Mouse (Mus musculus): ENCODE results near the gene Arhgef1. TPM values are rescaled to one million over a fixed set of nuclear protein-coding genes. Genes with fewer than 3 reads are reported as not detected.

Arhgef1 gene
- polyA plus RNA-seq, 1 experiment from 2014 or later, result 47.0 TPM

DNA sequence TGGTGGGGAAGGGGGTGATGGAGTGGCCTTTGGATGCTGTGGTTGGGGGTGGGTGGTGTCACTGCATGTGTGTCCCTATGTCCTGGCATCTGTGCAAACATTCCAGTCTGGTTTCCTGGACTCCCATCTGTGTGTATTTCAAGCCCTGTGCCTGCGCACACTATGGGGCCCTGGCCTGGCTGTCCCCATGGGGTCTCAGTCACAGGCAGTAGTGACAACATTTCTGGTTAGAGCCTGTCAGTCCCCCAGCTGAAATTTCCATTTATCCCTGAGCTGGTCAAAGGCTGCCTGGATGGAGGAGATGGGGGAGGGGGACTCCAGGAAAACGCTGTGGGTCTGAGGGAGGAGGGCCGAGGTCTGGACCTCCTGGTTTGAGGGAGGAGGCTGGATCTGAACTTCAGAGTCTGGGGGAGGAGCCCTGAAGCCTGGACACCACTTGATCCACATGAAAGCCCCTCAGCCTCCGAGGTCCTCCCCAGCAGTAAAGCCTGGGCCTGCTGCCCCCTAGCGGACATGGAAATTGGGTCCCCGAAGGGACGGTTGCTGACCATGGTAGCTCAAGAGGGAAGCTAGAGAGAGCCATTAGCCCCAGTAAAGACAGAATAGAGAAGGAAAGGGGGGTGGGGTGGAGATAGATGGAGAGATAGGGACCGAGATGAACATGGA is 47.4 kb downstream of the Arhgef1 start:
- Histone ChIP-seq H3K4me2 (ENCODE audit: low read length) (no peak overlapping the region), H3K9me3 (ENCODE audit: control insufficient read depth, low read length) (no peaks in the 10 kb centered on the region), H3K9ac (ENCODE audit: low read depth, low read length) (no peak overlapping the region), H3K36me3 (ENCODE audit: control insufficient read depth, insufficient read depth, low read length) (no peaks in the 10 kb centered on the region), H3K4me1 (ENCODE audit: control insufficient read depth, insufficient read depth, low read depth, low read length) (peaks cover 23% of the 10 kb centered on the region), H3K27me3 (replicated peaks; ENCODE audit: control insufficient read depth, insufficient read depth, low read length) (peaks cover 64% of the 10 kb centered on the region), H3K27ac (ENCODE audit: low read depth, low read length) (no peak overlapping the region), H3K4me3 (ENCODE audit: low read length) (no peak overlapping the region)
- peak; percentile 19; the same call in 1 of the 2 replicates for ATAC-seq
- under 1% methylated on average over 8 of the region's 8 CpGs for WGBS

DNA sequence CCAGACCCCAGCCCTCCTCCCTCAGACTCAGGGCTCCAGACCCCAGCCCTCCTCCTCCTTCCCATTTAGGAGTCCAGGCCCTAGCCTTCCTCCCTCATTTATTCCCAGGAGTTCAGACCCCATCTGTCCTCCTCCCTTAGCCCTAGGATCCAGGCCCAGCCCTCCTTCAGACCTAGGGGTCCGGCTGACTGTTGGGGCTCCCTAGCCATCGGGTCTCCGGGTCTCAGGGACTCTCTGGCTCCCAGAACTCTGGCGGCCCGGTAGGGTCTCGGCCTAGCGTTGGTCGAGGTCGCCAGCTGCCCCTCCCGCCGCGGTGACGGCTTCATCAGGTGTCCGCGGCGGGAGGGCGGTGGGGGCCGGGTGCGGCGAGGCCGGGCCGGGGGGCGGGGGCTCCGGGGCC is 51.3 kb downstream of the Arhgef1 start:
- Histone ChIP-seq H3K4me3 (ENCODE audit: low read length) (peak overlapping the region; percentile 38), H3K4me2 (ENCODE audit: low read length) (peak overlapping the region; percentile 66), H3K9me3 (ENCODE audit: control insufficient read depth, low read length) (no peaks in the 10 kb centered on the region), H3K36me3 (ENCODE audit: control insufficient read depth, insufficient read depth, low read length) (no peaks in the 10 kb centered on the region; the same call in 1 of the 2 replicates), H3K4me1 (ENCODE audit: control insufficient read depth, insufficient read depth, low read depth, low read length) (peaks cover 22% of the 10 kb centered on the region), H3K27ac (ENCODE audit: low read depth, low read length) (no peak overlapping the region), H3K27me3 (replicated peaks; ENCODE audit: control insufficient read depth, insufficient read depth, low read length) (peaks cover 44% of the 10 kb centered on the region), H3K9ac (ENCODE audit: low read depth, low read length) (peak overlapping the region; percentile 56)
- 0 out of 2 replicates have a peak, but pooled peaks have one; percentile 6 for ATAC-seq
- under 1% methylated on average over 23 of the region's 24 CpGs for WGBS

DNA sequence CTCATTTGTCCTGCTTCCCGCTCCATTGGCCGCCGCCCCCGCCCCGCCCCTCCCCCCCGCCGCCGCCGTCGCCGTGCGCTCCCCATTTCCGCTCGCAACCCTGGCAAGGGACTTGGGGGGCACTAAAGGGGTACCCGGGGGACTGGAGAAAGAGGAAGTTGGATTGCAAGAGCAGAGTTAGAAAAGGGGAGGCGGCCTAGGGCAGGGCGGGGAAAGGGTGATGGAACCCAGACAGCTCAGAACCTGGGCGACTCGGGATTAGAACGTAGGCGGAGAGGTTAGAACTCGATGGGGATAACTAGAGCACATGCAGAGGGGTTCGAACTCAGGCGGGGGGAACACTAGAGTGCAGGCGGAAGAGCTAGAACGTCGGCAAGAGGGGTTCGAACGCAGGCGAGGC is 51.7 kb downstream of the Arhgef1 start:
- H3K9me3 ChIP-seq (ENCODE audit: control insufficient read depth, low read length), result no peaks in the 10 kb centered on the region
- H3K4me1 ChIP-seq (ENCODE audit: control insufficient read depth, insufficient read depth, low read depth, low read length), result peaks cover 18% of the 10 kb centered on the region
- H3K36me3 ChIP-seq (ENCODE audit: control insufficient read depth, insufficient read depth, low read length), result no peaks in the 10 kb centered on the region; the same call in 1 of the 2 replicates
- H3K27me3 ChIP-seq (replicated peaks; ENCODE audit: control insufficient read depth, insufficient read depth, low read length), result peaks cover 40% of the 10 kb centered on the region
- H3K9ac ChIP-seq (ENCODE audit: low read depth, low read length), result peak overlapping the region; percentile 56
- 2% methylated on average over 28 of the region's 30 CpGs for WGBS
- H3K27ac ChIP-seq (ENCODE audit: low read depth, low read length), result no peak overlapping the region
- peak overlapping the region; percentile 38 for H3K4me3 ChIP-seq (ENCODE audit: low read length)
- peak overlapping the region; percentile 66 for H3K4me2 ChIP-seq (ENCODE audit: low read length)
- ATAC-seq, result no peak

DNA sequence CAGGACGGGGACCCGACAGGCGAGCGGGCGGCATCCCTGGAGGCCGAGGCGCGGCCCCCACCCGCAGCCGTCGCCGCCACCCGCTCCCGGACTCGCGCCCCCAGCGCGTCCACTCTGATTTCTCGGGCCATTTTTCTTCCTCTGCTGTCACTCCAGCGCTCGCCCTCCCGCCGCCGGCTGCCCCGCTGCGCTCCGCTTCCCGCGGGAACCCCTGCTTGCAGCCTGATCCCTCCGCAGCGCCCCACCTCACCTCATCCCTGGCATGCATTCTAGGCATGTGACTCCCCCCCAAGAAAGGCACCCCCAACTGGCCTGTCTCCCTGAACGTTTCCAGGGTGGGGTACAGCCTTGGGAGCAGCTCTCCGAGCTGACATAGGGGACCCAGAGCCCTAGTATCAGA is 52.5 kb downstream of the Arhgef1 start:
- ATAC-seq, result no peak
- H3K36me3 ChIP-seq (ENCODE audit: control insufficient read depth, insufficient read depth, low read length), result no peaks in the 10 kb centered on the region; the same call in 1 of the 2 replicates
- H3K27ac ChIP-seq (ENCODE audit: low read depth, low read length), result no peak overlapping the region
- 4% methylated on average over 25 of the region's 33 CpGs for WGBS
- peak overlapping the region; percentile 66 for H3K4me2 ChIP-seq (ENCODE audit: low read length)
- peaks cover 18% of the 10 kb centered on the region for H3K4me1 ChIP-seq (ENCODE audit: control insufficient read depth, insufficient read depth, low read depth, low read length)
- peak overlapping the region; percentile 38 for H3K4me3 ChIP-seq (ENCODE audit: low read length)
- no peaks in the 10 kb centered on the region for H3K9me3 ChIP-seq (ENCODE audit: control insufficient read depth, low read length)
- peaks cover 33% of the 10 kb centered on the region for H3K27me3 ChIP-seq (replicated peaks; ENCODE audit: control insufficient read depth, insufficient read depth, low read length)
- H3K9ac ChIP-seq (ENCODE audit: low read depth, low read length), result peak overlapping the region; percentile 53

DNA sequence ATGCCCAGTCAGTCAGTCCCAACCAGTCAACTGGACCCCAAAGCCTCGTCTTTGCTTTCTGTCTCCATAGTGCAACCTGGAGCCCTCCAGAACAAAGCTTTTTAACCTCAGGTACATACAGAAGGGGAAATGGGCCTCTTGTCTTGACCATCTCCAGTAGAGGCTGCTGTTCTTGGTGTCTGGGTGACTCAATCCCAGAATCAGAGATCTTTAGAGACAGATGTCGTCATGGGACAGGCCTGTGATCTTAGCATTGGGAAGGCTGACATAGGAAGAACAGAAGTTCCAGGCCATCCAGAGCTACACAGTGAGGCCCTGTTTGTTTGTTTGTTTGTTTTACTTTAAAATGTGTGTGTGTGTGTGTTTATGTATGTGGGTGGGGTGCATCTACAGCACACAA is 61.6 kb downstream of the Arhgef1 start:
- no peak overlapping the region for H3K27ac ChIP-seq (ENCODE audit: low read depth, low read length)
- no peak overlapping the region for H3K9ac ChIP-seq (ENCODE audit: low read depth, low read length)
- no peaks in the 10 kb centered on the region for H3K27me3 ChIP-seq (replicated peaks; ENCODE audit: control insufficient read depth, insufficient read depth, low read length)
- no peaks in the 10 kb centered on the region for H3K9me3 ChIP-seq (ENCODE audit: control insufficient read depth, low read length)
- no peaks in the 10 kb centered on the region; the same call in 1 of the 2 replicates for H3K36me3 ChIP-seq (ENCODE audit: control insufficient read depth, insufficient read depth, low read length)
- H3K4me1 ChIP-seq (ENCODE audit: control insufficient read depth, insufficient read depth, low read depth, low read length), result no peaks in the 10 kb centered on the region
- H3K4me3 ChIP-seq (ENCODE audit: low read length), result no peak overlapping the region
- no peak for ATAC-seq
- WGBS, result 77% methylated on average over 2 of the region's 2 CpGs
- no peak overlapping the region for H3K4me2 ChIP-seq (ENCODE audit: low read length)

DNA sequence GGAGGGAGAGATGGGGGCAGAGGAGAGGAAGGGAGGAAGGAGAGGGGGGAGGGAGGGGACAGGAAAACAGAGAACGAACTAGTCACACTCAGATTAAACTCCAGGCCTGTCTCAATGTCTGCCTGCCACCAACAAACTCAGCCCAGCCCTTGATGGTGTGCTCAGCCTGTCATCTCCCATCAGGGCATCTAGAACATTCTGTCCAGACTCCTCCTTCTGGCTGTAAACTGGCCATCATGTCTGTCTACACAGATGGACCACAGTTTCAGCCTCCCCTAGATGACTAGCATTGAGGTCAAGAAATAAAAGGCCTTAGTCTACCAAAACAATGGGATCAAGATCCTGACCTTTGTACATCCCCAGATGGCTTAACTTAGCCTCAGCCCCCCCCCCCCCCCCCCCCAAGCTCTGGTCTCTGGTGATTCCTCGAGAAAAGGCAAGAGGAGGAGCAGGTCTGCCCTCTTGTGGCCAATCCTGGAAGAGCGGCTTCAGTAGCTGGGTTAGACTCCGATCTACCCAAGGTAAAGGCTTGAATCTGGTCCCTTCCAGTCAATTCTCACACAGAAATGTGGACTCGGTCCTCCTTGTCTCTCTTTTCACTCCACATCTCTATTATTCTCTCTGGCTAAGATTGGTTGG is 62.3 kb downstream of the Arhgef1 start:
- no peak overlapping the region for H3K4me2 ChIP-seq (ENCODE audit: low read length)
- ATAC-seq, result peak; percentile 27; the same call in 1 of the 2 replicates
- H3K4me1 ChIP-seq (ENCODE audit: control insufficient read depth, insufficient read depth, low read depth, low read length), result no peaks in the 10 kb centered on the region
- no peak overlapping the region for H3K27ac ChIP-seq (ENCODE audit: low read depth, low read length)
- no peaks in the 10 kb centered on the region for H3K27me3 ChIP-seq (replicated peaks; ENCODE audit: control insufficient read depth, insufficient read depth, low read length)
- no peaks in the 10 kb centered on the region; the same call in 1 of the 2 replicates for H3K36me3 ChIP-seq (ENCODE audit: control insufficient read depth, insufficient read depth, low read length)
- H3K4me3 ChIP-seq (ENCODE audit: low read length), result no peak overlapping the region
- H3K9me3 ChIP-seq (ENCODE audit: control insufficient read depth, low read length), result no peaks in the 10 kb centered on the region
- WGBS, result 8% methylated on average over 5 of the region's 5 CpGs
- H3K9ac ChIP-seq (ENCODE audit: low read depth, low read length), result no peak overlapping the region

DNA sequence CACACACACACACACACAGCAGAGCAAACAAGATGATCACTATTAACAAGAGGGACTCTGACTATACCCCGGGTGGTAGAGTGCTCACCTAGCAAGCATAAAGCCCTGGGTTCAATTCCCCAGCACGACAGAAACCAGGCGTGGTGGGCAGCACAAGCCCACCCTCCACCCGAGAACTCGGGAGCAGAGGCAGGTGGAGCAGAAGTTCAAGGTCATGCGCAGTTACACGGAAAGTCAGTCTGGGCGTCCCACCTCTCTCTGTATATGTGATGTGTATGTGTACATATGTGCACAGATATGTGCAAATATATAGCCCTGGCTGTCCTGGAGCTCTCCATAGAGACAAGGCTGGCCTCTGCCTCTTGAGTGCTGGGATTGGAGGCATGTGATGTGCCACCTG is 65.3 kb downstream of the Arhgef1 start:
- H3K27me3 ChIP-seq (replicated peaks; ENCODE audit: control insufficient read depth, insufficient read depth, low read length), result no peaks in the 10 kb centered on the region
- no peaks in the 10 kb centered on the region for H3K9me3 ChIP-seq (ENCODE audit: control insufficient read depth, low read length)
- WGBS, result 80% methylated on average over 8 of the region's 8 CpGs
- H3K9ac ChIP-seq (ENCODE audit: low read depth, low read length), result no peak overlapping the region
- no peak overlapping the region for H3K4me2 ChIP-seq (ENCODE audit: low read length)
- H3K27ac ChIP-seq (ENCODE audit: low read depth, low read length), result no peak overlapping the region
- no peak for ATAC-seq
- no peaks in the 10 kb centered on the region; the same call in 1 of the 2 replicates for H3K36me3 ChIP-seq (ENCODE audit: control insufficient read depth, insufficient read depth, low read length)
- peaks cover 11% of the 10 kb centered on the region for H3K4me1 ChIP-seq (ENCODE audit: control insufficient read depth, insufficient read depth, low read depth, low read length)
- no peak overlapping the region for H3K4me3 ChIP-seq (ENCODE audit: low read length)

DNA sequence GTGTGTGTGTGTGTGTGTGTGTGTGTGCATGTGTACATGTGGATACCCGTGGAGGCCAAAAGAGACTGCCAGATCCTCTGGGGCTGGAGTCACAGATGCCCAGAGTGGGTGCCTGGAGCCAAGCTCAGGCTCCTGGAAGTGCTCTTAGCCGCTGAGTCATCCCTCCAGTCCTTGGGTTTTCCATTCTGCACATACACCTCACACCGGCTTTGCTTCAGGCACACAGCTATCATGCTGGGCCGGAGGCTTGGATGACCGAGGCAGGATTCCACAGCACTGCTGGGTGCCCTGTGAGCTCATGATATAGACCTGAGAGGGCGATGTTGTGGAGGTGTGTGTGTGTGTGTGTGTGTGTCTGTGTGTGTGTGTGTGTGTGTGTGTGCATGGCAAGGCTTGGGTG is 65.8 kb downstream of the Arhgef1 start:
- no peak for ATAC-seq
- Histone ChIP-seq H3K27ac (ENCODE audit: low read depth, low read length) (no peak overlapping the region), H3K4me2 (ENCODE audit: low read length) (no peak overlapping the region), H3K9me3 (ENCODE audit: control insufficient read depth, low read length) (no peaks in the 10 kb centered on the region), H3K27me3 (replicated peaks; ENCODE audit: control insufficient read depth, insufficient read depth, low read length) (no peaks in the 10 kb centered on the region), H3K9ac (ENCODE audit: low read depth, low read length) (no peak overlapping the region; the same call in 1 of the 2 replicates), H3K4me3 (ENCODE audit: low read length) (no peak overlapping the region), H3K4me1 (ENCODE audit: control insufficient read depth, insufficient read depth, low read depth, low read length) (peaks cover 11% of the 10 kb centered on the region), H3K36me3 (ENCODE audit: control insufficient read depth, insufficient read depth, low read length) (no peaks in the 10 kb centered on the region; the same call in 1 of the 2 replicates)
- 75% methylated on average over 6 of the region's 6 CpGs for WGBS

DNA sequence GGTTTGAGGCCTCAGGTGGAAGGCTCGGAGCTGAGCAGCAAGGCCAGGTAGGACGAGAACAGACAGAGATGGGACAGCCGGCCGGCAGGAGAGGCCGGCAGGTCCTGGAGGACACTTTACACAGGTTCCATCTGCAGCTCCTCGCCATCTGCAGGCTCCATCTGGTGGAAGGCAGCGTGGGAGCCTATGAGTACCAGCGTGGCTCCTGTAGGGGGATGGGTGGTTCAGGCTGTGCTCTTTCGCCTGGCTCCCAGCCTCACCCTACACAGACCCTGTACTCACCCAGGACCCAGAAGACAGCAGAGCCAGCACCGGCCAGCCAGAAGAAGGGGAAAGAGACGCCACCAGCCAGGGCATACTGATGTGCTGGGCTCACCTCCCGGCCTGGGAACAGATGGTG is 67.1 kb downstream of the Arhgef1 start:
- no peak for ATAC-seq
- peaks cover 11% of the 10 kb centered on the region for H3K4me1 ChIP-seq (ENCODE audit: control insufficient read depth, insufficient read depth, low read depth, low read length)
- no peak overlapping the region for H3K27ac ChIP-seq (ENCODE audit: low read depth, low read length)
- H3K27me3 ChIP-seq (replicated peaks; ENCODE audit: control insufficient read depth, insufficient read depth, low read length), result no peaks in the 10 kb centered on the region
- no peaks in the 10 kb centered on the region; the same call in 1 of the 2 replicates for H3K36me3 ChIP-seq (ENCODE audit: control insufficient read depth, insufficient read depth, low read length)
- no peak overlapping the region for H3K4me2 ChIP-seq (ENCODE audit: low read length)
- no peak overlapping the region for H3K4me3 ChIP-seq (ENCODE audit: low read length)
- WGBS, result 81% methylated on average over 12 of the region's 12 CpGs
- H3K9ac ChIP-seq (ENCODE audit: low read depth, low read length), result no peak overlapping the region
- H3K9me3 ChIP-seq (ENCODE audit: control insufficient read depth, low read length), result no peaks in the 10 kb centered on the region
